Mouse (Mus musculus) leukemia stem cell, adult 10-12 weeks (primary cell): ENCODE data around the gene Aqp1. TPM values are rescaled to one million over a fixed set of nuclear protein-coding genes. Genes with fewer than 3 reads are reported as not detected.

ENCODE experiments used
- polyA plus RNA-seq: library from polyadenylated mRNA; stranded (reverse); fragments of >175 nt; gene quantifications from 2 replicates; pipeline ENCODE4 v1.2.3, GENCODE M21; 2012; ENCODE audit warnings: low replicate concordance

The Aqp1 gene
- polyA plus RNA-seq = 73.9 and 187 TPM in 2 replicates

GRCm38 (mm10) chr6:55335989-55336514 lies at the start of gene Aqp1:
Gene Aqp1 (plus strand): TSS chr6:55336432.

GRCm38 (mm10) chr6:55376076-55376475 lies 39.8 kb downstream of the Aqp1 start, which contains the start of gene Ghrhr:
Gene Ghrhr (plus strand): TSS chr6:55376295.

Other genes starting within 250 kb of the Aqp1 start
- not detected in 2 replicates for gene Crhr2, start 203.4 kb upstream of the Aqp1 start, polyA plus RNA-seq
- not detected in 2 replicates for gene Inmt, start 161.4 kb upstream of the Aqp1 start, polyA plus RNA-seq
- 0.14 and 0.15 TPM in 2 replicates for gene Mindy4, start 133.0 kb upstream of the Aqp1 start, polyA plus RNA-seq
- 0.26 TPM in 1 of 2 replicates, not detected in the other for gene Ghrhr, start 39.9 kb downstream of the Aqp1 start, polyA plus RNA-seq
- gene Adcyap1r1, start 115.5 kb downstream of the Aqp1 start, polyA plus RNA-seq = not detected in 2 replicates